Mouse (Mus musculus): ENCODE results near the gene AW822073.

GRCm38 (mm10) chr10:58215353-58215752 is 9.4 kb downstream of the AW822073 start:
- TF ChIP-seq ZC3H11A (IDR thresholded peaks at IDR 0.05; ENCODE audit: borderline replicate concordance, low read depth, low read length) (no peak), CHD2 (IDR thresholded peaks at IDR 0.05; ENCODE audit: low read depth, low read length) (no peak), HCFC1 (IDR thresholded peaks at IDR 0.05; ENCODE audit: borderline replicate concordance, insufficient read depth, low read length) (no peak)

All from ES-E14 (cell line).